Mouse (Mus musculus): ENCODE measurements around the gene Slc22a2.

- TF ChIP-seq CTCF (IDR thresholded peaks at IDR 0.05; ENCODE audit: borderline replicate concordance, control insufficient read depth, extremely low read depth, insufficient read depth, low read length, poor library complexity) (no peak), POLR2A (IDR thresholded peaks at IDR 0.05; ENCODE audit: control insufficient read depth, extremely low read depth, insufficient read depth, low read length, poor library complexity) (no peak)
Observed at GRCm38 (mm10) chr17:12639585-12639984, 55.7 kb downstream of the Slc22a2 start.
